Mouse (Mus musculus): Measurements from ENCODE around the gene Nck2. TPM values are rescaled to one million over a fixed set of nuclear protein-coding genes. Genes with fewer than 3 reads are reported as not detected.
"Not testable (repeated sequence)": the region's sequence is repeated elsewhere in the genome, so short reads cannot be mapped to it uniquely, and the experiment has no call there.

The Nck2 gene
- polyA plus RNA-seq, 1 experiment from 2014 or later: 41.4 TPM

GRCm38 (mm10) chr1:43528275-43528674, 83.9 kb downstream of the Nck2 start:
- H3K27me3 ChIP-seq (ENCODE audit: control insufficient read depth, insufficient read depth, low read length): no peaks in the 10 kb centered on the region
- no peak for TF ChIP-seq CTCF (IDR thresholded peaks at IDR 0.05; ENCODE audit: low read depth)
- no peak for TF ChIP-seq EP300 (optimal IDR thresholded peaks at IDR 0.05)
- 0 out of 2 replicates have a peak, but pooled peaks cover 2% of the 10 kb centered on the region for H3K4me1 ChIP-seq (replicated peaks; ENCODE audit: control insufficient read depth, insufficient read depth)
- H3K27ac ChIP-seq (replicated peaks): no peak overlapping the region
- H3K4me2 ChIP-seq (replicated peaks; ENCODE audit: low read depth): no peak overlapping the region
- no peak overlapping the region for H3K9ac ChIP-seq (ENCODE audit: low read length)
- 98% methylated on average over 2 of the region's 2 CpGs for WGBS
- no peak for ATAC-seq (ENCODE audit: low FRiP score, low TSS enrichment)
- DNase-seq (ENCODE audit: low spot score): no peak
- H3K4me3 ChIP-seq (ENCODE audit: low read depth, low read length): no peak overlapping the region
- no peaks in the 10 kb centered on the region for H3K36me3 ChIP-seq (ENCODE audit: control insufficient read depth, insufficient read depth, low read length)
- H3K9me3 ChIP-seq (ENCODE audit: control insufficient read depth, low read length): no peaks in the 10 kb centered on the region

DNA sequence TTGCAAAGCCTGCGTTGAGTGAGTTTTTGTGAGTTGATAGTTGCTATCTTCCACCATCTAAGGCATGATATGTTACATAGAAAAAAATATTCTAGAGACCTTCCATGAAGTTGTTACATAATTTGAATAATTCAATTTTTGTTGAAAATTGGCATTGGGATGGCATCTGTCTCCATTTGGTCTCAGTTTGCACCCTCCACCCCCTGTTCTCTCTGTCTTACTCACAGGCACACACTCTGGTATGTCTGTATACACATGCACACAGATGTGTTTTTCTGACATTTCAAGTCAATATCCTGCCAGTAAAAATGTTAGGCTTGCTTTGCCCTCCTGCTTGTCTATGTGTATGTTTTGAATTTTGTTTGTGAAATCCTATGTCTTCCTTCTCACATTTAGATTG, 84.7 kb downstream of the Nck2 start:
- H3K4me2 ChIP-seq (replicated peaks; ENCODE audit: low read depth): no peak overlapping the region
- 0 out of 2 replicates have a peak, but pooled peaks cover 2% of the 10 kb centered on the region for H3K4me1 ChIP-seq (replicated peaks; ENCODE audit: control insufficient read depth, insufficient read depth)
- no peak overlapping the region for H3K4me3 ChIP-seq (ENCODE audit: low read depth, low read length)
- ATAC-seq (ENCODE audit: low FRiP score, low TSS enrichment): no peak
- no peak for DNase-seq (ENCODE audit: low spot score)
- no peak overlapping the region for H3K9ac ChIP-seq (ENCODE audit: low read length)
- H3K27ac ChIP-seq (replicated peaks): no peak overlapping the region
- no peak for TF ChIP-seq EP300 (optimal IDR thresholded peaks at IDR 0.05)
- TF ChIP-seq CTCF (IDR thresholded peaks at IDR 0.05; ENCODE audit: low read depth): no peak
- 91% methylated on average over 1 of the region's 1 CpGs for WGBS
- no peaks in the 10 kb centered on the region for H3K9me3 ChIP-seq (ENCODE audit: control insufficient read depth, low read length)
- H3K27me3 ChIP-seq (ENCODE audit: control insufficient read depth, insufficient read depth, low read length): no peaks in the 10 kb centered on the region
- H3K36me3 ChIP-seq (ENCODE audit: control insufficient read depth, insufficient read depth, low read length): no peaks in the 10 kb centered on the region

- ATAC-seq (ENCODE audit: low FRiP score, low TSS enrichment): no peak
- H3K27ac ChIP-seq (replicated peaks): no peak overlapping the region
- WGBS: 52% methylated on average over 7 of the region's 7 CpGs
These were observed 86.1 kb downstream of the Nck2 start for GRCm38 (mm10) chr1:43530295-43531020.

DNA sequence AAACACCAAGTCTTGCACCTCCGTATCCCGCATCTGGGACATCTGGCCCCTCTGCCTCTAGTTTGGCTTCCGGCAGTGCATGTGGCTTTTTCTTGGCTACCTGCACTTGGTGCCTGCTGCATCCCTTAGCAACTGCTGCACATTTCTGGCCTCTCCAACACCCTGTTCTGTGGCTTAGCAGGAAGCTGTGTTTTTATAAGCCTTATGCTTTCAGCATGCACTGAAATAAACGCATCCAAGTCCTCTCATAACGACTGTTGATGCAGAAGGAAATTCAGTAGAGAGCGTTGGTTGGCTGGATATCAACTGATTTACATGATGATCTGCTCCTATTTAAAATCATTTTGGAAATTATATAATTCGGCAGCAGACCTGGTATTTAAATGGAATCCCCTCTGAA, 86.9 kb downstream of the Nck2 start:
- Histone ChIP-seq H3K4me3 (ENCODE audit: low read depth, low read length) (no peak overlapping the region), H3K36me3 (ENCODE audit: control insufficient read depth, insufficient read depth, low read length) (no peaks in the 10 kb centered on the region), H3K9me3 (ENCODE audit: control insufficient read depth, low read length) (no peaks in the 10 kb centered on the region), H3K27me3 (ENCODE audit: control insufficient read depth, insufficient read depth, low read length) (no peaks in the 10 kb centered on the region), H3K27ac (replicated peaks) (peak overlapping the region; percentile 59; the same call in 1 of the 2 replicates), H3K9ac (ENCODE audit: low read length) (no peak overlapping the region), H3K4me2 (replicated peaks; ENCODE audit: low read depth) (no peak overlapping the region), H3K4me1 (replicated peaks; ENCODE audit: control insufficient read depth, insufficient read depth) (0 out of 2 replicates have a peak, but pooled peaks cover 2% of the 10 kb centered on the region)
- no peak for TF ChIP-seq CTCF (IDR thresholded peaks at IDR 0.05; ENCODE audit: low read depth)
- TF ChIP-seq EP300 (optimal IDR thresholded peaks at IDR 0.05): no peak
- ATAC-seq (ENCODE audit: low FRiP score, low TSS enrichment): no peak
- WGBS: 71% methylated on average over 7 of the region's 7 CpGs
- no peak for DNase-seq (ENCODE audit: low spot score)

More at GRCm38 (mm10) chr1:43530295-43531020, 86.1 kb downstream of the Nck2 start:
- Histone ChIP-seq H3K9me3 (ENCODE audit: control insufficient read depth, low read length) (no peaks in the 10 kb centered on the region), H3K4me3 (ENCODE audit: low read depth, low read length) (no peak overlapping the region), H3K9ac (ENCODE audit: low read length) (no peak overlapping the region), H3K4me1 (replicated peaks; ENCODE audit: control insufficient read depth, insufficient read depth) (0 out of 2 replicates have a peak, but pooled peaks cover 2% of the 10 kb centered on the region), H3K36me3 (ENCODE audit: control insufficient read depth, insufficient read depth, low read length) (no peaks in the 10 kb centered on the region), H3K27me3 (ENCODE audit: control insufficient read depth, insufficient read depth, low read length) (no peaks in the 10 kb centered on the region), H3K4me2 (replicated peaks; ENCODE audit: low read depth) (no peak overlapping the region)
- no peak for TF ChIP-seq CTCF (IDR thresholded peaks at IDR 0.05; ENCODE audit: low read depth)
- no peak for TF ChIP-seq EP300 (optimal IDR thresholded peaks at IDR 0.05)
- no peak for DNase-seq (ENCODE audit: low spot score)

GRCm38 (mm10) chr1:43532279-43532678, 87.9 kb downstream of the Nck2 start:
- TF ChIP-seq EP300 (optimal IDR thresholded peaks at IDR 0.05): no peak
- 0 out of 2 replicates have a peak, but pooled peaks have one; percentile 5 for TF ChIP-seq CTCF (IDR thresholded peaks at IDR 0.05; ENCODE audit: low read depth)
- DNase-seq (ENCODE audit: low spot score) (no peak), ATAC-seq (ENCODE audit: low FRiP score, low TSS enrichment) (no peak)
- Histone ChIP-seq H3K9me3 (ENCODE audit: control insufficient read depth, low read length) (no peaks in the 10 kb centered on the region), H3K4me2 (replicated peaks; ENCODE audit: low read depth) (no peak overlapping the region), H3K27ac (replicated peaks) (no peak overlapping the region), H3K4me3 (ENCODE audit: low read depth, low read length) (no peak overlapping the region), H3K9ac (ENCODE audit: low read length) (no peak overlapping the region), H3K27me3 (ENCODE audit: control insufficient read depth, insufficient read depth, low read length) (no peaks in the 10 kb centered on the region), H3K36me3 (ENCODE audit: control insufficient read depth, insufficient read depth, low read length) (no peaks in the 10 kb centered on the region), H3K4me1 (replicated peaks; ENCODE audit: control insufficient read depth, insufficient read depth) (0 out of 2 replicates have a peak, but pooled peaks cover 2% of the 10 kb centered on the region)
- 51% methylated on average over 4 of the region's 4 CpGs for WGBS

DNA sequence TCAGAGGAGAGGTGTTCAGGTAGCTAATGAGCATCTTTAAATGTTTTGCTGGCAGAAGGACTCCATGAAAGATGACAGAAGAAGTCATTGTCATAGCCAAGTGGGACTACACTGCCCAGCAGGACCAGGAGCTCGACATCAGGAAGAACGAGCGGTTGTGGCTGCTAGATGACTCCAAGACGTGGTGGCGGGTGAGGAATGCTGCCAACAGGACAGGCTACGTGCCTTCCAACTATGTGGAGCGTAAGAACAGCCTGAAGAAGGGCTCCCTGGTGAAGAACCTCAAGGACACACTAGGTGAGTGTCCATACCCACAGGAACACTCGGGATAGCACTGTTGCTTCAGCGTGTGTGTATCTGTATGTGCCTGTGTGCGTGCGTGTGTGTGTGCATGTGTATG, 89.1 kb downstream of the Nck2 start:
- not testable (repeated sequence) for H3K9ac ChIP-seq (ENCODE audit: low read length); H3K36me3 ChIP-seq (ENCODE audit: control insufficient read depth, insufficient read depth, low read length); H3K4me1 ChIP-seq (replicated peaks; ENCODE audit: control insufficient read depth, insufficient read depth); H3K4me3 ChIP-seq (ENCODE audit: low read depth, low read length); H3K27me3 ChIP-seq (ENCODE audit: control insufficient read depth, insufficient read depth, low read length); H3K4me2 ChIP-seq (replicated peaks; ENCODE audit: low read depth); H3K9me3 ChIP-seq (ENCODE audit: control insufficient read depth, low read length); H3K27ac ChIP-seq (replicated peaks); DNase-seq (ENCODE audit: low spot score); ATAC-seq (ENCODE audit: low FRiP score, low TSS enrichment)
- WGBS: 87% methylated on average over 11 of the region's 11 CpGs

Measured in stomach, postnatal 0 days (tissue).